Mouse (Mus musculus): ENCODE data around the gene Defa33.
"Not testable (repeated sequence)": the region's sequence is repeated elsewhere in the genome, so short reads cannot be mapped to it uniquely, and the experiment has no call there.

Gene Defa33

GRCm38 (mm10) chr8:21391511-21391910, at the start of gene Defa33:
Gene Defa33, plus strand, starts transcription at chr8:21391811.
- not testable (repeated sequence) for TF ChIP-seq GATA4 (IDR thresholded peaks at IDR 0.05; ENCODE audit: insufficient replicate concordance, low read length)

- not testable (repeated sequence) for TF ChIP-seq GATA4 (IDR thresholded peaks at IDR 0.05; ENCODE audit: insufficient replicate concordance, low read length)
Measured at GRCm38 (mm10) chr8:21378215-21378614, 13.4 kb upstream of the Defa33 start, which contains the start of gene Defa2. Gene Defa2, plus strand, starts transcription at chr8:21378515.

DNA sequence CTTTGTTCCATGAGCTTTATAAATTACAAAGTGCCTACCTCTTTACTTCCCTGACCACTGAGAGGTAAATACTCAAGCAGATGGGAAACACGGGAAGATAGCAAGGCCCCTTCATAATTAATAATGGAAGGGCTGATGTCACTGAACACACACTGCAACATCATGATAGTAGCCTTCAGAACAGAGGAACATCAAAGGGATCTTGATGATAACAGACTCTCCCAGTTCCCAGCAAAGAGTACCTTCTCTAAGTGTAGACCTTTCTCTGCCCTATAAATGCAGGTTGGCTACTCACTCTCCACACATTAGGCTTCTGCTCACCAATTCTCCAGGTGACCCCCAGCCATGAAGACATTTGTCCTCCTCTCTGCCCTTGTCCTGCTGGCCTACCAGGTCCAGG, 35.5 kb downstream of the Defa33 start, which contains the start of gene Defa36:
TSS of gene Defa36 (plus strand) at position 301 of the 400 bp plus-strand sequence.
- TF ChIP-seq GATA4 (IDR thresholded peaks at IDR 0.05; ENCODE audit: insufficient replicate concordance, low read length) = not testable (repeated sequence)
